Mouse (Mus musculus) retina, postnatal 7 days (tissue): ENCODE results near the gene Tlx2.
A peak's percentile ranks its signal among the peaks of the same experiment; 100 is the strongest.

Experiments used
- DNase-seq: peaks from one replicate; pipeline ENCODE4 v3.0.0-alpha.2; 2012; ENCODE audit warnings: low read depth, low spot score

Gene Tlx2

GRCm38 (mm10) chr6:83092416-83093127 lies 22.5 kb upstream of the Tlx2 start:
- DNase-seq: no peak

- DNase-seq: no peak
Observed at GRCm38 (mm10) chr6:83087926-83088260, 17.8 kb upstream of the Tlx2 start.

- DNase-seq: no peak
Observed at GRCm38 (mm10) chr6:83087205-83087925, 17.3 kb upstream of the Tlx2 start.

- DNase-seq: no peak
Observed at GRCm38 (mm10) chr6:83086121-83087035, 16.3 kb upstream of the Tlx2 start, which contains the start of gene Lbx2. Gene Lbx2, plus strand, starts transcription at chr6:83086367.

DNA sequence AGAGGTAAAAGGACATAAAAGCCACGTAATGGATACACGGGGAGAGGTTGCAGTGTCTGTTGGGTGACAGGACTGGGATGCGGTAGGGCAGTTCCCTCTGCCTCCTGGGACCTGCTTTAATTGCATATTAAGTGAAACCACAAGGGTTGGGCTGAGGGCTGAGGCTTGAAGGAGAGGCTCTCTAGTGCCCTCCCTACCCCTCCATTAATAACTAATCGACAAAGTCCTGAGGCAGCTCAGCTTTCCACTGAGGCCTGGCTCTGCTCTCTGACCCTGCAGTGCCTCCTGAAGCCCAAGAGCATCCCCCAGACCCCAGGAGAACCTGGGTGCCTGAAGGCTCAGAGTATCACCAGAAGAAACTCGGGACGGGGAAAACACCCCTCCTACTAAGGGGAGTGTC lies 14.4 kb upstream of the Tlx2 start:
- no peak for DNase-seq

DNA sequence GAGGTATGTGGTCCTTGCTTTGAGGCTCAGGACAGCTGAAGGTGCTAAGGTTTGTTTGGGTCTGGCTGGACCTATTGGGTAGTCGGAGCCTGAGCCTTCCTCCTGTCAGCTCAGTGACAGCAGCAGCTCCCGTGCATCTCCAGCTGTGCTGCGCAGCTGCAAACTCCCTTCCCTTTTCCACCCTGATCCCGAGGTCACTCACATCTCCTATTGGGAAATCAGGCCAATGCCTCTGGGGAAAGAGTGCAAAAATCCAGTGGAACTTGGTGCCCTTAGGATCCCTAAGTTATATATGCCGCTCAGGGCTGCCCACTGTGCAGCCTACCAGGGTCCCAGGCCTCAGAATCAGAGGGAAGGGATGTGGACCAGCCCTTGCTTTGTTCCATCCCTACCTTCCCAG lies 13.4 kb upstream of the Tlx2 start:
- DNase-seq: no peak

- DNase-seq: no peak
Observed at GRCm38 (mm10) chr6:83080210-83080609, 10.1 kb upstream of the Tlx2 start.

- DNase-seq: peak; percentile 98
Observed at GRCm38 (mm10) chr6:83078324-83078858, 8.3 kb upstream of the Tlx2 start.

DNA sequence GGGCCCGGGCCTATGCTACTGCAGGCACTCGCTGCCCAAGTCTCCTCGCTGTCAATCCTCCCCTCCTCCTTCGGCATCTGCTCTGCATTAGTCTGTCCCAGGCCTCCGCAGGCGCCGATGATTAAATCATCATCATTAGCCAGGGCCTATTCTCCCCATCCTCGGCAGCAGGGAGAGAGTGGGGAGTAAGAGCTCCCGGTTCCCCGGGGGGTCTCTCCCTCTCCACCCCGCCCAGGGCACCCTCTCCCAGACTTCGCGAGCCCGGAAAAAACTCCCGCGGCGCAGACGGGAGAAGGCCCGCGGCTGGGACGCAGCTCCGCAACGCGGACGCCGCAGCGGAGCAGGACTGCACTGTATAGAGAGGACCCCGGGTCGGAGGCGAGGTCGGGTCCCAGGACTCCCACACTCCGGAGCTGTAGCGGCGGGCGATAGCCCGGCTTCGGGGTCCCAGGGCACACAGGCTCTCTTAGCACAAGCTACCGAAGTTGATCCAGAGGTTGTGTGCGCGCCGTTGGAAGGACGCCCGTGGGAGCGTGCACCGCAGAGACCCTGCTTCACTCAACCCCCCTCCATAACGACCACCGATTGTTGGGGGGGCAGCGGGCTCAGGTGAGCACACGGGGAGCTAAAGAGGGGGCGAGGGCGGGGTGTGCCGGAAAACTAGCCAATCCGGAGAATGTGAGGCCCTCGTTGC lies 7.7 kb upstream of the Tlx2 start, which contains the start of gene Pcgf1:
Pcgf1 (plus strand) TSS at position 240 of the 694 bp plus-strand sequence.
- no peak for DNase-seq

DNA sequence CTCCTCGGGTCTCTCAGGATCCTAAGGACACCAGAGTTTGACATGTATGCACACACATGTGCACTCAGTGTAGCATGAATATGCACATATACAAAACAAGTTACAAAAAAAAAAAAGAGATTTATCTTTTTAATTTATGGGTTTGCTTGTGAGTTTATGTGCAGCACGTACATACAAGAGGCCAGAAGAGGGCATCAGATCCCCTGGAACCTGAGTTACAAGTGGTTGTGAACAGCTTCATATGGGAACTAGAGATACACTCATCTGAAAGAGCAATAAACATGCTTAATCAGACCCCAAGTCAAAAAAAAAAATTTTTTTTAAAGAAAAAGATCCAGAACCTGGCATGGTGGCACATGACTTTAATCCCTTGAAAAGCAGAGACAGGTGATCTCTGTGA lies 4.9 kb upstream of the Tlx2 start:
- DNase-seq: no peak

DNA sequence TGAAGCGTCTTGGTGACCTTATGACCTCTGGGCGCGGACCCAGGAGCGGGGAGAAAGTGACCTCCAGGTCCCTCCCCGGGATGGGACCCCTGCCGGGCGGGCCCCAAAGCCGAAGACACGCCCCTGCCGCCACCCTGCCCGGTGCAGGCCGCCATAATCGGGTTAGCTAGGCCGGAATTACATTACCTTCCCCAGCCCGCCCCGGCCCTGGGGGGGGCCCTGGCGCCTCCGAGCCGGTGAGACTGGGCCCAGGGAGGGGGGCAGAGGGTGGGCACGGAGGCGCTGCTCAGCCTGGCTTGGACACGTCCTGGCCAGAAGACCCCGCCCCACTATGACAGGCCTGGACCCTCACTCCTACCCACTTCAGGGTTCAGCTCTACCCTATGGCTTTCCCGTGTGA lies 1.1 kb upstream of the Tlx2 start:
- DNase-seq: no peak

DNA sequence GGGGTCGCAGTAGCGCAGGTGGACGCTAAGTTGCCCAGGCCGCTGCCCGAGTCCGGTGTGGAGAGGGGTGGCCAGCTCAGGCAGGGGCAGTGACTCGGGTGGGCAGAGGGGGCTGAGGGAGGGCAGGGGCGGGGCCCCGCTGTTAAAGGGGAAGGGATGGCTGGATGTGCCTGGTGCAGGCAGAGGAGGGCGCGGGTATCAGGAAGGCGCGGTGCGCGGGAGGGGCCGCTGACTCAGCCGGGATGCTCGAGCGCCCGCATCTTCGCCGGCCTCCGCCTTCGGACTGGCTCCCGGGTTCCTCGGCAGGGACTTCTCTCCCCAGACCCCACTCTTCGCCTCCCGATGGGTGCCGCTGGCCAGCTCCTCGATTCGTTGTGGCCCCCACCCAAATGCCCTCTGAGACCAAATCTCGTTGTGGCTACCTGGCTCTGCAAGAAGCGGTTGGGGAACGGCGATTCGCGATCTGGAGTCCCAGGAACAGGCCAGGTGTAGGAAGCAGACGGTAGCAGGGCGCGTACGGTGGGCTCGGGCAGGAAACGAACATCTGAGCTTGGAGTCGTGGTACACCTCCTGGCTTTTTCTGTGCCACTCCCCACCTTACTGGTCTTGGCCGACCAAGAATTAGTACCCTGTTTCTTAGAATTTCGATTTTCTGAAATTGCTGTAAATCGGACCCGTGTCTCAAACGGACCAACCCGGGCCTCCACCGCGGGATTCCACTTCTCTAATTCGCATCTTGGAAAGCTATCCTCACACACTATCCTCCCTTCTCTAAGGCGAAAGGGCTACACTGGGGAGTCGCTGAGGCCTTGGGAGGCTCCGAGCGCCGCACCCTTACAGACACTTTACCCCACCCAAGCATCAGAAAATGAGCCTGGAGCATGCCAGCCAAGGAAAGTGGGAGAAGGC lies 472 bp upstream of the Tlx2 start:
- DNase-seq: no peak

DNA sequence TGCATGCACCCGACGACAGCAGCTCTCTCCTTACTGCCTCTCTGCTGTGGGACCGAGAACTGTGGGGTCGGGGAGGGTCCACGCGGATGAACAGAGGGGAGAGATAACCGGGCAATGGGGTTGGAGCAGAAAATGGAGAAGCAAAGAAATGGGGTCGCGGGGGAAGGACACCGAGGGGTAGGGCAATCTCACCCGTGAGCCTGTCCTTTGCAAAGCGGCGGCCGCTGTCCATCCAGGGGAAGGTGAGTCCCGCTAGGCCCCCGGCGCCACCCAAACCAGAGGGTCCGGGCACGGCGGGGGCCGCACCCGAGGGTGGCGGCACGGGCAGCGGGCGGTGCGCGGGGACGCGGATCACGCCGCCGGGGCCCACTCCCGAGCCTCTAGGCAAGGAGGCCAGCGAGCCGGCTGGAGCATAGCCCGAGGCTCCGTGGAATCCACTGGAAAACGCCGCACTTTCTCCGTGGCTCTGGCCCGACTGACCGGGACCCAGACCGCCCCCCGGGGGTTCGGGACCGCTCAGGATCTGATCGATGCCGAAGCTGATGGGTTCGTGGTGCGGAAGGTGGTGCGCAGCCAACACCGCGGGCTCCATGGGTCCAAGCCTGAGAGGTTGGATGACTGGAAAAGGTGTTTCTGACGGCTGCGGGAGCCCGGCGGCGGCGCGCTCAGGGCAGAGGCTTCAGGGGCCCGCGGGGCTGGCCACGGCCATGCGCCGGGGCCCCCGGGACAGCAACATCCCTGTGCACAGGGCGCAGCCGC lies 426 bp downstream of the Tlx2 start:
- no peak for DNase-seq

DNA sequence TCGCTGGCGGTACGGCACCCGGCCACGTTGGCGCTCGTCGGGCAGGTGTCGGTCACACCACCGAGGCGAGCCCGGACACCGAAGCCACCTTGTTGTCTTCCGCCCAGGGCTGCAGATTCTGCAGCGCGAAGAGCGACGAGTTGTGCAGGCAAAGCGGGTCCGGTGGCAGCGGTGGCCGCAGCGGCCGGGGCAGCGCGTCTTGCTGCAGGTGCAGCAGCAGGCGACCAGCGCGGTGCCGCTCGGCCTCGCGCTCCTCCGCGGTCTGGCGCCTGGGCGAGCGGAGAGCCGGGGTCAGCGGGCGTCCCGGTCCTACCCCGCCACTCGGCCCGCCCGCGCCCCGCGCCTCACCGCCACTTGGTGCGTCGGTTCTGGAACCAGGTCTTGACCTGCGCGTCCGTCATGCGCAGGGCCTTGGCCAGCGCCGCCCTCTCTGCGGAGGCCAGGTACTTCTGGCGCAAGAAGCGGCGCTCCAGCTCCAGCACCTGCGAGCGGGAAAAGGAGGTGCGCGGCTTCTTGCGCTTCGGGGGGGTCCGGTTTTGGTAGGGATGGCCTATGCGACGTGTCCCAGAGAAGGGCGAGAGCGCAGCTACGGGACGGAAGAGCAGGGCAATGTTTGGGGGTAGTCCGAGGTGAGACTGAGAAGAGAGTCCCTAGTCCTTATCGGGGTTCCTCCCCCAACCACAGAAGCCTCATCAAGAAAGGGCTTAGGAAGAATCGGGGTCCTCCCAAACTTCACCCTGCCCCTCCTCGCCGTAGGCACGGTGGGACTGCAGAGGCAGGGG lies 1.2 kb downstream of the Tlx2 start:
- DNase-seq: no peak

GRCm38 (mm10) chr6:83068221-83068620 lies 1.9 kb downstream of the Tlx2 start:
- DNase-seq: no peak

DNA sequence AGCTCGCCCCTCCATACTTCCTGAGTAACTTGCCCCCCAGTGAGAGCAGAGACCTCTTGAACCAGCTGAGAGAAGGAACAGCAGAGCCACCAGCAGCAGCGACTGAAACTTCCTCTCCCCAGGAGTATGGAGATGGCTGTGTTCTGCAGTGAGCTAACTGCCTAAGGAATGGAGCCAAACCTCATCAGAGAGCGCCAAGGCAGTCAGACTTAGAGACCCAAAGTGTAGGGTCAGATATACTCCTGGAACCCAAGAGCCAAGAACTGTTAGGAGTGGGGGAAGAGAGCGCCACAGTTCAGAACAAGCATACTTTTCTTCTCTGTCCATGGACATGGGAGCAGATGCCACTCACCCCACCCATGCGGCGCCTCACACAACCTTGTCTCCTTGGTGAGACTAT lies 3.7 kb downstream of the Tlx2 start:
- DNase-seq: no peak

DNA sequence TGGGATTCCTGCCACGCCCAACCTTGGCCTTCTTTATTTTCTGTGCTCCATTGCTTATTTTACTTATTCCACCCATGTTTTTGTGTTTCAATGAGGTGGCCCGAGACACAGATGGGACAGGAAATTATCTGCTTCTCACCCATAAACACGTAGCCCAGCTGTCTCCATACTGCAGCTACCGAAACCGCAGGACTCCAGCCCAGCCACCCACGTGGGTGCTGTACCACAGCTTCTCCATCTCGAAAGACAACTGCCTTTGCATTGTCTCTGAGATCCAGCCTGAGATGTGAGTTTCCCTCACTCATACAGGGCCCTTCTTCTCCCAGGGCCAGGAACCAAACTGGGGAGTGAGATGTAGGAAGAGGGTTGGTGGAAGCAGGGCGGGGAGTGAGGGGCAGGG lies 4.1 kb downstream of the Tlx2 start:
- DNase-seq: no peak

- DNase-seq: no peak
Observed at GRCm38 (mm10) chr6:83058725-83059124, 11.4 kb downstream of the Tlx2 start.

GRCm38 (mm10) chr6:83057790-83058189 lies 12.3 kb downstream of the Tlx2 start, which contains the start of gene Dqx1:
Gene Dqx1, plus strand, starts transcription at chr6:83057844.
- DNase-seq: no peak
